Mouse (Mus musculus): ENCODE measurements around the gene Lyrm4.

- TF ChIP-seq CTCF (conservative IDR thresholded peaks at IDR 0.05 in 1 of 2, IDR thresholded peaks at IDR 0.05 in 1 of 2; ENCODE audit: low read depth in 2 of 2, low read length in 2 of 2) = no peak
- no peak for TF ChIP-seq EP300 (IDR thresholded peaks at IDR 0.05; ENCODE audit: low read length)
- TF ChIP-seq SIN3A (IDR thresholded peaks at IDR 0.05; ENCODE audit: low read length) = no peak
- TF ChIP-seq HCFC1 (IDR thresholded peaks at IDR 0.05; ENCODE audit: low read depth, low read length) = no peak
- TF ChIP-seq POLR2A (IDR thresholded peaks at IDR 0.05; ENCODE audit: low read depth, low read length) = no peak
- TF ChIP-seq IRF4 (IDR thresholded peaks at IDR 0.05; ENCODE audit: low read depth, low read length) = no peak
- no peak for TF ChIP-seq GABPA (IDR thresholded peaks at IDR 0.05; ENCODE audit: insufficient replicate concordance, low read depth, low read length)
- no peak for TF ChIP-seq CHD2 (IDR thresholded peaks at IDR 0.05; ENCODE audit: low read length)
- TF ChIP-seq MAZ (IDR thresholded peaks at IDR 0.05; ENCODE audit: low read depth, low read length) = no peak
- TF ChIP-seq TBP (conservative IDR thresholded peaks at IDR 0.05; ENCODE audit: low read depth, low read length) = no peak
- no peak for TF ChIP-seq USF2 (conservative IDR thresholded peaks at IDR 0.05; ENCODE audit: low read depth, low read length)
- no peak for TF ChIP-seq ZMIZ1 (IDR thresholded peaks at IDR 0.05; ENCODE audit: low read depth, low read length)
These were observed 134.3 kb downstream of the Lyrm4 start for GRCm38 (mm10) chr13:35982985-35983384.
